Mouse (Mus musculus) small intestine, adult 2 months (tissue): ENCODE data around the gene Ccna2.

Experiments used
- CTCF ChIP-seq: fragments of 200-500 bp; IDR thresholded peaks from 2 replicates; pipeline ENCODE4 v1.5.1; 2012; ENCODE audit warnings: low read depth, mild to moderate bottlenecking, control low read depth, inconsistent platforms, low read length, moderate library complexity, mixed read lengths; ENCODE audit not compliant: insufficient replicate concordance, insufficient read length; ENCODE audit errors: extremely low read depth
- POLR2A ChIP-seq: fragments of 200-500 bp; IDR thresholded peaks from 2 replicates; pipeline ENCODE4 v1.6.1; 2012; ENCODE audit warnings: low read depth, mild to moderate bottlenecking, control low read depth, inconsistent platforms, low read length, moderate library complexity

DNA sequence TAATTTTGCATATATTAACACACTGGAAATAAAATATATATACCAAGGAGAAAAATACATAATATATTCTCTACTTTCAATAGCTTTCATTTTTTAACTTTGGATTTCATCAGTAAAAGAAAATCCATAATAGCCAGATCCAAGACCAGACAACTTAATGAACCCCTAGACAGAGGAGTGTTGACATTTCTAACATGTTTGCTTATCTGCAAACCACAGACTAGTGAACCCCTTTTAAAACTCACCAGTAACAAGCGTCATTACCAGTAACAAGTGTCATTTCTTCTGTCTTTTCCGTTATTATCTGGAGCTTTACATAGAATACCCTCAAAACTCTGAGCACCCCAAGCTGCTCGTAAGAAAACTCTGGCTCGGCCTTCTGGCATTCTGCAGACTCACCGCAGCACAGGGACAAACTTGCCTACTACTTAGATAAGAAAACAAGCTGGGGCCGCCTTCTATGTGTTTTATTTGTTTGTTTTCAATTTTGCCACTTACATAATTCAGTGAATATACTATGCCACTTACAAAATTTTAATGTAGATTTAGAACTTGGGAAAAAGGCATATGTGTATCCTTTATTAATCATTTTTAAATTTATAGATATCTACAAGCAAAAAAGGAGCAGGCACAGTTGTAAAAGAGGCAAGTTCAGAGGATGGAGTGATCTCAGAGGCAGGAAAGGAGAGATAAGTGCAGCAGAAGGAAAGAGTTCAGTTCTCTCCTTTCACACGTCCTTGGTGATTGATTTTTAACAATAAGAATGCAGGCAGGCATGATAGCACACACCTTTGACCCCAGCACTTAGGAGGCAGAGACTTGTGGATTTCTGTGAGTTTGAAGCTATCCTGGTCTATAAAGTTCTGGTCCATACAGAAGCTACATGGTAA, 34.2 kb upstream of the Ccna2 start:
- TF ChIP-seq CTCF, result no peak
- no peak for TF ChIP-seq POLR2A
